Mouse (Mus musculus): Measurements from ENCODE around the gene Snrnp70. TPM values are rescaled to one million over a fixed set of nuclear protein-coding genes. Genes with fewer than 3 reads are reported as not detected.
A peak's percentile ranks its signal among the peaks of the same experiment; 100 is the strongest.

Snrnp70 gene
- polyA plus RNA-seq, 1 experiment from 2014 or later: 81.3 TPM

GRCm38 (mm10) chr7:45343543-45343942 lies 52.0 kb downstream of the Snrnp70 start:
- no peak for ATAC-seq
- 27% methylated on average over 13 of the region's 13 CpGs for whole genome bisulfite sequencing

GRCm38 (mm10) chr7:45342081-45342480 lies 53.5 kb downstream of the Snrnp70 start:
- no peak for TF ChIP-seq CTCF (IDR thresholded peaks at IDR 0.05; ENCODE audit: low read depth)
- no peak overlapping the region for H3K27ac ChIP-seq (ENCODE audit: low read depth, low read length)

More at GRCm38 (mm10) chr7:45343543-45343942, 52.0 kb downstream of the Snrnp70 start:
- H3K9ac ChIP-seq (ENCODE audit: low read depth, low read length): no peak overlapping the region
- H3K27ac ChIP-seq (ENCODE audit: low read depth, low read length): no peak overlapping the region
- no peak overlapping the region for H3K4me3 ChIP-seq (ENCODE audit: low read depth, low read length)
- TF ChIP-seq CTCF (IDR thresholded peaks at IDR 0.05; ENCODE audit: low read depth): peak; percentile 65
- H3K4me2 ChIP-seq (replicated peaks; ENCODE audit: low read depth): no peak overlapping the region
- H3K4me1 ChIP-seq (replicated peaks; ENCODE audit: control insufficient read depth, insufficient read depth, low read length): peaks cover 6% of the 10 kb centered on the region; the same call in 1 of the 2 replicates
- no peaks in the 10 kb centered on the region for H3K27me3 ChIP-seq (replicated peaks; ENCODE audit: control insufficient read depth, insufficient read depth, low read length)
- H3K9me3 ChIP-seq (ENCODE audit: control insufficient read depth): no peaks in the 10 kb centered on the region
- H3K36me3 ChIP-seq (ENCODE audit: control insufficient read depth, insufficient read depth): no peaks in the 10 kb centered on the region; the same call in 1 of the 2 replicates

GRCm38 (mm10) chr7:45341303-45341702 lies 54.2 kb downstream of the Snrnp70 start:
- Histone ChIP-seq H3K9me3 (ENCODE audit: control insufficient read depth) (no peaks in the 10 kb centered on the region), H3K4me3 (ENCODE audit: low read depth, low read length) (0 out of 2 replicates have a peak overlapping the region, but pooled peaks have one; percentile 54), H3K4me1 (replicated peaks; ENCODE audit: control insufficient read depth, insufficient read depth, low read length) (peaks cover 16% of the 10 kb centered on the region), H3K27me3 (replicated peaks; ENCODE audit: control insufficient read depth, insufficient read depth, low read length) (no peaks in the 10 kb centered on the region), H3K4me2 (replicated peaks; ENCODE audit: low read depth) (peak overlapping the region; percentile 91), H3K9ac (ENCODE audit: low read depth, low read length) (no peak overlapping the region), H3K27ac (ENCODE audit: low read depth, low read length) (no peak overlapping the region), H3K36me3 (ENCODE audit: control insufficient read depth, insufficient read depth) (no peaks in the 10 kb centered on the region)
- peak; percentile 72 for ATAC-seq
- peak; percentile 98 for TF ChIP-seq CTCF (IDR thresholded peaks at IDR 0.05; ENCODE audit: low read depth)
- 2% methylated on average over 8 of the region's 8 CpGs for WGBS

More at GRCm38 (mm10) chr7:45342081-45342480, 53.5 kb downstream of the Snrnp70 start:
- H3K9ac ChIP-seq (ENCODE audit: low read depth, low read length): no peak overlapping the region
- no peaks in the 10 kb centered on the region for H3K9me3 ChIP-seq (ENCODE audit: control insufficient read depth)
- ATAC-seq: no peak
- H3K4me1 ChIP-seq (replicated peaks; ENCODE audit: control insufficient read depth, insufficient read depth, low read length): peaks cover 16% of the 10 kb centered on the region
- no peak overlapping the region for H3K4me3 ChIP-seq (ENCODE audit: low read depth, low read length)
- no peaks in the 10 kb centered on the region; the same call in 1 of the 2 replicates for H3K36me3 ChIP-seq (ENCODE audit: control insufficient read depth, insufficient read depth)
- WGBS: 90% methylated on average over 11 of the region's 11 CpGs
- H3K27me3 ChIP-seq (replicated peaks; ENCODE audit: control insufficient read depth, insufficient read depth, low read length): no peaks in the 10 kb centered on the region
- H3K4me2 ChIP-seq (replicated peaks; ENCODE audit: low read depth): no peak overlapping the region

- peak overlapping the region; percentile 91 for H3K4me2 ChIP-seq (replicated peaks; ENCODE audit: low read depth)
- no peak for ATAC-seq
- H3K36me3 ChIP-seq (ENCODE audit: control insufficient read depth, insufficient read depth): no peaks in the 10 kb centered on the region
- 2% methylated on average over 11 of the region's 11 CpGs for WGBS
- H3K27me3 ChIP-seq (replicated peaks; ENCODE audit: control insufficient read depth, insufficient read depth, low read length): no peaks in the 10 kb centered on the region
- peak overlapping the region; percentile 54 for H3K4me3 ChIP-seq (ENCODE audit: low read depth, low read length)
- no peaks in the 10 kb centered on the region for H3K9me3 ChIP-seq (ENCODE audit: control insufficient read depth)
- no peak overlapping the region for H3K27ac ChIP-seq (ENCODE audit: low read depth, low read length)
- no peak for TF ChIP-seq CTCF (IDR thresholded peaks at IDR 0.05; ENCODE audit: low read depth)
- H3K4me1 ChIP-seq (replicated peaks; ENCODE audit: control insufficient read depth, insufficient read depth, low read length): peaks cover 16% of the 10 kb centered on the region
- 0 out of 2 replicates have a peak overlapping the region, but pooled peaks have one; percentile 58 for H3K9ac ChIP-seq (ENCODE audit: low read depth, low read length)
These were observed 54.9 kb downstream of the Snrnp70 start for GRCm38 (mm10) chr7:45340669-45341068.

GRCm38 (mm10) chr7:45340066-45340442 lies 55.5 kb downstream of the Snrnp70 start:
- no peak for ATAC-seq
- Histone ChIP-seq H3K4me1 (replicated peaks; ENCODE audit: control insufficient read depth, insufficient read depth, low read length) (peaks cover 16% of the 10 kb centered on the region), H3K4me3 (ENCODE audit: low read depth, low read length) (peak overlapping the region; percentile 54), H3K9me3 (ENCODE audit: control insufficient read depth) (no peaks in the 10 kb centered on the region), H3K27ac (ENCODE audit: low read depth, low read length) (peak overlapping the region; percentile 71), H3K4me2 (replicated peaks; ENCODE audit: low read depth) (peak overlapping the region; percentile 91), H3K9ac (ENCODE audit: low read depth, low read length) (peak overlapping the region; percentile 58), H3K27me3 (replicated peaks; ENCODE audit: control insufficient read depth, insufficient read depth, low read length) (no peaks in the 10 kb centered on the region), H3K36me3 (ENCODE audit: control insufficient read depth, insufficient read depth) (no peaks in the 10 kb centered on the region)
- no peak for TF ChIP-seq CTCF (IDR thresholded peaks at IDR 0.05; ENCODE audit: low read depth)
- WGBS: under 1% methylated on average over 11 of the region's 11 CpGs

- Histone ChIP-seq H3K36me3 (ENCODE audit: control insufficient read depth, insufficient read depth) (no peaks in the 10 kb centered on the region), H3K4me2 (replicated peaks; ENCODE audit: low read depth) (peak overlapping the region; percentile 91), H3K9ac (ENCODE audit: low read depth, low read length) (peak overlapping the region; percentile 58), H3K4me3 (ENCODE audit: low read depth, low read length) (peak overlapping the region; percentile 54), H3K27me3 (replicated peaks; ENCODE audit: control insufficient read depth, insufficient read depth, low read length) (no peaks in the 10 kb centered on the region), H3K4me1 (replicated peaks; ENCODE audit: control insufficient read depth, insufficient read depth, low read length) (peaks cover 19% of the 10 kb centered on the region), H3K27ac (ENCODE audit: low read depth, low read length) (peak overlapping the region; percentile 71), H3K9me3 (ENCODE audit: control insufficient read depth) (no peaks in the 10 kb centered on the region)
- WGBS: under 1% methylated on average over 36 of the region's 39 CpGs
- ATAC-seq: peak; percentile 72
- peak; percentile 66 for TF ChIP-seq CTCF (IDR thresholded peaks at IDR 0.05; ENCODE audit: low read depth)
These were observed 56.0 kb downstream of the Snrnp70 start for GRCm38 (mm10) chr7:45339410-45340065.
